Mouse (Mus musculus) cerebellum, postnatal 10 days (tissue): Measurements from ENCODE around the gene Adam8.

ENCODE experiments used
- DNase-seq, 2 experiments: peaks; one replicate each; pipeline ENCODE4 v3.0.0; 2021; ENCODE audit warnings: mixed read lengths in 2 of 2

Adam8 gene

GRCm38 (mm10) chr7:139992406-139992805 lies at the start of gene Adam8:
Gene Adam8, minus strand, starts transcription at chr7:139992562.
- peak in 1 of 2 experiments; percentile 18 for DNase-seq

- DNase-seq, result no peak
Measured at GRCm38 (mm10) chr7:140037171-140037555, 44.8 kb upstream of the Adam8 start.

DNA sequence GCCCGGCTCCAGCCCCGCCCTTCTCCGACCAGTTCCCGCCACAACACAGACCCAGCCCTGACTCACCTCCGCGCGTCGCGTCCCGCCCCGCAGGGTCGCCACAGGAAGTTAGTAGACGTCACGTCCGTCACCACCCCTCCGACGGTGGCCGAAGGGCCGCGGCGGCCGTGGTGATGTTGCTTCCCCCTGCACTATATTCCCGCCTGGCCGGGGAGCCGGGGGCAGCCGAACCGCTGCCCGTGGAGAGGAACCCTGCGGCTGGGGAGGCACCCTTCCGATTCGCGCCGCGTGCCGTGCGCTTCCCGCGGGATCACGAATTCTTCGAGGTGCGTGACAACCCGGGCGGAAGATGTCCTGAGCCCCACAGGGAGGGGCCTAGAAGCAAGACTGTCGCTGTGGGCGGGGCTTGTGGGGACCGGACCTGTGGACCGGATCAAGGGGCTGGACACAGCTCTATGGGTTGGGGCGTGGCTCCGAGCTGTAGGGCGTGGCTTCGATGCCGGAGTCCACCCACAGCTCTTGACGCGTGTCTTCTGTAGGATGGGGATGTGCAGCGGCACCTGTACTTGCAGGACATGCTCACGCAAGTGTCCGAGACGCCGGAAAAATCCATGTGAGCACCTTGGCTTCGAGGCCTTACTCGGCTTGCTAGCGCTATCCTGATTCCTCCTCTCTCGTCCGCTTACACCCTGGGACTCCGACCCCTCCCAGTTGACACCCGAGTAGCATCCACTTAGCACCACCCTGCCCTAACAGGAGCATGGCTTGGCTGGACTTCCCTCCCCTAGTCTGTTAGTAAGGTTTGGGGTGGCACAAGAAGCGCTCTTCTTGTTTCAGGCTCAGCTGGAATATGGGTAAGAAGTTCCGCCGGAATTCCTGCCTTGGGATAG lies 44.2 kb upstream of the Adam8 start, which contains the start of the genes Zfp511 and Tubgcp2:
Zfp511 (plus strand) TSS at position 111 of the 890 bp plus-strand sequence.
Tubgcp2 (minus strand) TSS at position 389 of the 890 bp plus-strand sequence.
- DNase-seq, result peak; percentile 97 to 98

GRCm38 (mm10) chr7:140035456-140035855 lies 43.1 kb upstream of the Adam8 start:
- no peak for DNase-seq

DNA sequence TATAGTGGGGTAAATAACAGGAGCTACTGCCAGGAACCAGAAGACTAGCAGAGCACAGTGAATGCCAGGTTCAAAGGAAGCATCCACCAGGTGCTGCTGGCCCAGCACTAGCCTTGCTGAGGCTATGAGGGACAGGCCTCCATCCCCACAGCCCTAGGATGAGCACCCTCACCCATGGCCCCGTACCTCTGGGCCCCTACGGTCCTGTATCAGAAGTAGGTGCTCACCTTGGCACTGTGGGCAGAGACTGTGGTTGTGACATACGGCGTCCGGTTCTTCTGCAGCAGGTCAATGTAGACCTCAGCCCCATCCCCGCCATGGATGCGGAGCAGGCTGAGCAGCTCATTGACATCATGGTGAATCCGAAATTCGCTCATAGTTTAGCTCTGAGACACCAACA lies 41.0 kb upstream of the Adam8 start:
- DNase-seq, result no peak

DNA sequence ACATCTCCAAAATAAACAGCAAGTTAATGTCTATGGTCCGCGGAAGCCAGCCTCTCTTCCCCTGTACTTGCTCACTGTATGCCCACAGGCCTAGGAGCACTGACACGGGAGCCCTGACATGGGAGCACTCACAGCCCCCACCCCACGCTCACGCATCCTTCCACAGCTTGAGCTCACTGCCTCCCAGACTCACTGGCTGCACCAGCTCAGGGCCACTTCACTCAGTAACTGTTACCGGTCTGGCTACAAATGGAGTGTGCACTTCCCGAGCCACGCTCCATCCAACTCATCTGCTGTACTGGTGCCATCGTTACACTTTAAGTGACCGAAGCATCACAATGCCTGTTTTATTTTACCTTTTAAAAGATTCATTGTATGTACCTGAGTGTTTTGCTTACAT lies 40.0 kb upstream of the Adam8 start:
- DNase-seq, result no peak

- DNase-seq, result no peak
Measured at GRCm38 (mm10) chr7:140031771-140032170, 39.4 kb upstream of the Adam8 start.

DNA sequence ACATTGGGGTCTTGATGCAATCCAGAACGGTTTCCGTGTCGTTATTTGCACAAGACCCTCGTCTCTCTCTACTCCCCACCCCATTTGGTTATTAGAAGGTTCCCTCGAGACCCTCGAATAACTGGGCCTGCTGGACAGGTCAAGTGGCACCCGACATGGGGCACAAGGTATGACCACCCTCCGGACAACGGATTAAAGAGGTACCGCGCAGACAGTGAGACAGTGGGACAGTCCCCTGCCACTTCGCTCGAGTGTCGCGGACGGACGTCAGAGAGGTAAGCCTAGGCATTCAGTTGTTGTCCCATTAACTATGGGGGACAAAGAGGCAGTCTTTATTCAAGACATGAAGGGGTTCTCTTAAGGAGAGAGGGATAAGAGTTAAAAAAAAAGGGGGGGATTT lies 19.0 kb upstream of the Adam8 start:
- DNase-seq, result no peak

DNA sequence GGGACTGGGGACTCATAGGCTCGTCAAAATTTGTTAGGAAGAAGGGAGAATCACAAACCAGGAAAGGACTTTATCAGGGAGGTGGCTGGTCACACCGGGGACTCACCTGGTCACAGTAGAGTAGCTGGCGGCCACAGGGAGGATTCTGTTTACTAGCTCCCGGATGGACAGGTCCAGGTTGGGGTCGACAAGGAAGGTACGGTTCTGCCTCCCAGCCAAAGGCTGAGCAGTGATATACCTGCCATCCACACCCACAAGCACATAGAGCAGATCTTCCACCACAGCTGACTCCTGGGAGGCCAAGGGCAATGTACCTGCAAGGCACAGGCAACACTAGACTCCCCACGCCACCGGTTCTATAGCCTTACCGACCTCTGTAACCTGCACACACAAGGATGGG lies 15.4 kb upstream of the Adam8 start:
- no peak for DNase-seq

DNA sequence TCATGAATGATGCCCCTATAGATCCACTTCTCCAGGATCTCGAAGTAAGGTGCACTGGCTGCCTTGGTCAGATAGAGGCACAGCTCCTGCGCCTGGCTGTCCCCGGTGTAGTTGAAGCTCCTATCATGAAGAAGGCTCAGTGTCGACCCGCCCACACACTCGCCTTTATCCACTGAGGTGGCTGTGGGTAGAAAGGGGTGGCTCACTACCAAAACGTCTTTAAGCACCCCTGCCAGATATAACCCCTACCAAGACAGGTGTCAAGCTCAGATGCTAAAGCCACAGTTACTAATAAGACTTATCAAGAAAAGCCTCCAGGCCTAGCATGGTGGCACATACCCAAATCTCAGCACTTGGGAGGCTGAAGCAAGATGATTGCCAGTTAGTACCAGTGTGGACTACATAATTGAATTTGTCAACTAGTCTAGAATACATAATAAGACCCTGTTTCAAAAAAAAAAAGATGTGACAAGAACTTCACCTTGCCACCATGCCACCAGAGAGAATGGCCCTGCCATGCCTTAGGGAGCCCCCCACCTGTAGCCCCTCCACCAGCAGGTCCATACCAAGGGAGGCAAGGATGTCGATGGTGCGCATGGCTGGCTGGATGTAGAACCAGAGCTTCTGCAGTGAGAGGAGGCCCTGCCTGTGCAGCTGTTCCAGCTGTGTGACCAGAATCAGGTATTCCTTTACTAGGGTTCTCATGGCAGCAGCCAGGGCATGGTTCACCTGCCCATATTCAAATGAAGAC lies 14.7 kb upstream of the Adam8 start:
- no peak for DNase-seq

DNA sequence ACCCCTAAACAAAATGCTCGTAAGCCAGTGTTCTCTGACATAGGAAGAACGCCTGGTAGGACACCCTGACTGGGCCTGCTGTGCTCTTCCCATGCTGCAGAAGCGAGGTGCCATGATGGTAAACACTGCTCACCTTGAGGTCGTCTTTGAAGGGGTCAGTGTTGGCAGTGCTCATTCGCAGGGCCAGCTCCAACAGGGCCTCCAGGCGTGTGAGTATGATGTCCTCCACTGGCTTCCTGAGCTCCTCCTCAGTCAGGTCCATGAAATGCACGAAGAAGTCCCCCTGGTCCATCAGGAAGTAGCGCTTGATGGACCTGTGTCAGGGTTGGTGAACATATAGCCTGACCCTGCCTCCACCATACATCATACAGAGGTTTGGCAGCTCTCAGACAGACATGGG lies 12.3 kb upstream of the Adam8 start:
- no peak for DNase-seq

GRCm38 (mm10) chr7:140001086-140001740 lies 8.9 kb upstream of the Adam8 start:
- no peak for DNase-seq

DNA sequence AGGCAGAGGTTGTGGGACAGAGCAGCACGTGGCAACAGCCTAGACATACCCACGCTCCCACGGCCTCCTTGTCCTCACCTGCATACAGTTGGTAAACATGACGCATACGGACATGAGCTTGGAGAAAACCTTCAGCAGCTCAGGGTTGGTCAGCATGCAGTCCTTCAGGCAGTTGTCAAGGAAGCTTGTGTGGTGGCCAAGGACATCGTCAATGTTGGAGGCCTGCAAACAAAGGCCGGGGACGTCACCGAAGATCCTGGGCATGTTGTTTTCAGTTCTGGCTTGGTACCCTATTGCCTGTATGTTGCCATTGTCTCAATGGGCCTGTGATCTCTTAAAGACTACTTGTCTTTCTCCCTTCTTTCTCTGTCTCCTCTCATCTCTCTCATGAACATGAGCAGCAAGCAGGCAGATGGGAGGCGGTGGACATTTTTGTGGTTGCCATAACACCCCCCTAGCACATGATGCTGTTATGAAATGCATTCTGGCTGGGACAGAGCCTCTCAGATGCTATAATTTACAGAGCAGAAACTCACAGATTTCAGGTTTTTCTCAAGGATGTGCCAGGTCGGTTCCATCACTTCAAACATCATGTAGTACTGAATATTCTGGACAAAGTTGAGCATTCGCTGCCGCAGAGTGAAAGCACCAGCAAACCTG lies 6.5 kb upstream of the Adam8 start:
- no peak for DNase-seq

GRCm38 (mm10) chr7:139994676-139995075 lies 2.3 kb upstream of the Adam8 start:
- DNase-seq, result peak; percentile 78 to 84

DNA sequence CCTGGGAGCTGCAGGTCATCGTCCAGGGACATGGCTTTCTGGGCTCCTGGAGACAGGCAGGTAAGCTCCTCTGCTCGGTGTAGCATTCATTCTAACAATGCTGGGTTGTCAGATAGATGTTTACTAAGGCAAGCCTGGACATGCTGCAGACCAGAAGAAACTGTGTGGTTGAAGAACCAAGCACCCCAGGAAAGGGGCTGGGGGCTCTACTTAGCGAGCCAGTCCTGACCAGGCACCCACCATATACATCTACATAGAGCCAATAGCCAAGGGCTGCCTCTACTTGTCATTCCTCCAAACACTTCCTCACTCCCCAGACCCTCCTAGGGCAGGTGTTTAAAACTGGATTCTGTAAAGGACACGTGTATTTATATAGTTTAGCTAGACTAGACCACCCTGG lies 1.8 kb upstream of the Adam8 start:
- no peak for DNase-seq

DNA sequence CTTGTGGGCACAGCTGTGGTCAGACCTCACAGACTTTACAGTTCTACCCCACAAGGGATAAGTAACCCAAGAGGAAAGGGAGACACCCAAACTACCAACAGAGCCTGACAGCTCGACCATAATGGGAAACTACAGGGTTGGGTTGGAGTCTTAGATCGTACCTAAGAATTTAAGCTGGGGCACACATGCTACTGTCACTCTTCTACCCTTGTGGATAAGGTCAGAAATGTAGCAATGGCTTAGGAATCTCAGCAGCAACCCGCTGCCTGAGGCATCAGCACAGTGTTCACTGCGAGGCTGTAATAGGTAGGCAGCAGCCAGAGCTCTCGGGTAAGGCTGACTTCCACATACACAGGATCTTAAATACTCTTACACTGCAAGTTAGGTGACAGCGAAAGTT lies 1.2 kb upstream of the Adam8 start:
- DNase-seq, result no peak

DNA sequence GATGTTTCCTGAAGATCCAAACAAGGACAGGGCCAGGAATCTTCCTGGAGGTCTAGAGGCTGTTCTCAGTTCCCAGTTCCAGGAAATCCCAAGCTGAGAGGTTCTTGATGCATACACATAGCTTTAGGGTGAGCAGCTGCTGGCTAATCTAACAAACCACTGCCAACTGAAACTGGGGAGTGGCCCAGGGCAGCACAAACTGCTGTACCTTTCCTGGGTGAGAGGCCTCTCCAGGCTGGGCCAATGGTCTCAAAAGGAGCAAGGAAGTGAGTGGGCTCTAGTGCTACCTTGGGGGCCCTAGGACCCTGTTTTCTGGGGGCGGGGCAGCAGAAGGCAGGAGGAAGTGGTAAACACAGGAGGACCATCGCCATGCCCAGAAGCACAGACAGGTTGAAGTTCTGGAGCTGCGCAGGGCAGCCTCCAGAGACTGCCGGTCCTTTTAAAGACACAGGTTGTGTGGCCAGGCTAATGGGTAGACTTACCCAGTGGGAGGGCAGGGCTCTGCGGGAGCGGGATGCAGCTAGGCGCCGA lies 1.4 kb downstream of the Adam8 start:
- DNase-seq, result no peak

DNA sequence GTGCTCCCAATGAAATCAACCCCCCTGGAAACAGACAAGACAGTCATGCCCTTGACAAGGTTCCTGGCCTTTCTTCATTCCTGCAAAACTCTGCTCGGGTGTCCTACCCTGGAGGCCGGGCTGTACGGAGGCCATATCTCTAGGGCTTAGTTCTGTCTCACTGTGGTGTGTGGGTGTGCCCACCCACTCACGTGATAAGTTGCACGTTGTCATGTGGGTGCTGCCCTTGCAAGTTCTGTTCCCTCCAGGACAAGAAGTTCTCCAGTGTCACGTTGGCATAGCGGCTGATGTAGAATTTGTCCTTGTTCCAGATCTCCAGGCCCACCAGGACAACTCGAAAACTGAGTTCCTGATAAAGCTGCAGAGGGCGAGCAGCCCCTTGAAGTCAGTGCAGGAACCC lies 4.1 kb downstream of the Adam8 start:
- no peak for DNase-seq

- DNase-seq, result no peak
Measured at GRCm38 (mm10) chr7:139984505-139984904, 7.9 kb downstream of the Adam8 start.

- no peak for DNase-seq
Measured at GRCm38 (mm10) chr7:139982058-139982457, 10.3 kb downstream of the Adam8 start.

DNA sequence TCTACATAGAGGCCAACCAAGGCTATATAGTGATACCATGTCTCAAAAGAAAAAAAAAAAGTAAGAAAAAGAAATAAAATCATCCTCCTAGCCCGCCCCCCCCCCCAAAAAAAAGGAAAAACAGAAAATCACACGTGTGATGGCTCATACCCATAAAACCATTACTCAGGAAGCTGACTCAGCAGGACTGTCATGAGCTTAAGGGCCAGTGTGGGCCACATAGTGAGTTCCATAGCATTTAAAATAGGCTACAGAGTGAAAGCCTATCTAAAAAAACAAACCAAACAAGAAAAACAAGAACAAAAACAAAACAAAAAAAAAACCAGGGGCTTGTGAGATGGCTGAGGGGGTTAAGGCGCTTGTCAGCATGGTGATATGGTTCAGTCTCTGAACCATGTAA lies 11.6 kb downstream of the Adam8 start:
- DNase-seq, result no peak

- peak; percentile 39 to 43 for DNase-seq
Measured at GRCm38 (mm10) chr7:139979011-139979719, 13.2 kb downstream of the Adam8 start.
